Mouse (Mus musculus): ENCODE measurements at regions not wholly inside any gene's neighbourhood (a gene's known extent, or its start where the extent isn't known, plus 50 kb on each side); places are given as distances from the start of the nearest gene placed in this dataset.

- DNase-seq (ENCODE audit: low spot score), result no peak
Observed at GRCm38 (mm10) chr7:113441906-113442305, 53.5 kb upstream of the Pth start.

- peak; percentile 28 for DNase-seq (ENCODE audit: low spot score)
Observed at GRCm38 (mm10) chr7:113443566-113443965, 55.2 kb upstream of the Pth start.

GRCm38 (mm10) chr7:113444991-113445390 lies 56.6 kb upstream of the Pth start:
- no peak for DNase-seq (ENCODE audit: low spot score)

- peak; percentile 23 for DNase-seq (ENCODE audit: low spot score)
Observed at GRCm38 (mm10) chr7:113460406-113460805, 53.2 kb upstream of the Far1 start.

GRCm38 (mm10) chr7:113462286-113462685 lies 51.3 kb upstream of the Far1 start:
- no peak for DNase-seq (ENCODE audit: low spot score)
